8 mouse cellular contexts compared by ENCODE assay signal in genomic region chr2:101983082-101983852, GRCm38 (mm10).
DNase-seq lines count a peak whose midpoint lies in the region; ATAC-seq lines count a peak whose summit lies in the region.

No protein-coding gene starts in this region.

- no peak overlapping the region for H3K4me3 ChIP-seq in midbrain, embryonic 15.5 days

- no peak overlapping the region for H3K4me2 ChIP-seq in midbrain, embryonic 15.5 days

- peaks cover 44% of the 10 kb centered on the region for H3K4me1 ChIP-seq in midbrain, embryonic 15.5 days

- H3K27me3 ChIP-seq in midbrain, embryonic 15.5 days (replicated peaks): no peaks in the 10 kb centered on the region

- no peak overlapping the region for H3K9ac ChIP-seq in midbrain, embryonic 15.5 days

- peak overlapping the region; percentile 30 for H3K27ac ChIP-seq in midbrain, embryonic 15.5 days

- no peaks in the 10 kb centered on the region for H3K36me3 ChIP-seq in midbrain, embryonic 15.5 days (replicated peaks)

- DNase-seq in cerebellum, postnatal 10 days: peak; percentile 37 to 60
- no peak for DNase-seq in cerebellum, adult 9-11 months
- DNase-seq in embryo, embryonic 11 days: peak; percentile 70
- peak; percentile 47 for DNase-seq in heart, postnatal 4 days
- DNase-seq in left cerebral cortex, adult 8-10 months (ENCODE audit: low spot score in 2 of 2): peak; percentile 56 to 91
- DNase-seq in ovary, postnatal 36 days (ENCODE audit: low spot score): no peak
- no peak for DNase-seq in spleen, postnatal 10 days (ENCODE audit: low spot score in 2 of 2)

- peak; percentile 7; the same call in 1 of the 2 replicates for ATAC-seq in midbrain, embryonic 15.5 days (replicated peaks)

- H3K9me3 ChIP-seq in midbrain, embryonic 15.5 days: no peaks in the 10 kb centered on the region

- WGBS in midbrain, embryonic 15.5 days: 17% methylated on average over 15 of the region's 15 CpGs

Comparison
In these comparisons a context has a peak if more than half of its experiments do, and no peak if none do; other contexts are left out.
1. DNase-seq: peak in cerebellum, postnatal 10 days (2 of 2), embryo, embryonic 11 days (single experiment), heart, postnatal 4 days (single experiment) and left cerebral cortex, adult 8-10 months (2 of 2); none in cerebellum, adult 9-11 months (single experiment), ovary, postnatal 36 days (single experiment) and spleen, postnatal 10 days (0 of 2).